Mouse (Mus musculus): ENCODE measurements at regions not wholly inside any gene's neighbourhood (a gene's known extent, or its start where the extent isn't known, plus 50 kb on each side); places are given as distances from the start of the nearest gene placed in this dataset.

DNA sequence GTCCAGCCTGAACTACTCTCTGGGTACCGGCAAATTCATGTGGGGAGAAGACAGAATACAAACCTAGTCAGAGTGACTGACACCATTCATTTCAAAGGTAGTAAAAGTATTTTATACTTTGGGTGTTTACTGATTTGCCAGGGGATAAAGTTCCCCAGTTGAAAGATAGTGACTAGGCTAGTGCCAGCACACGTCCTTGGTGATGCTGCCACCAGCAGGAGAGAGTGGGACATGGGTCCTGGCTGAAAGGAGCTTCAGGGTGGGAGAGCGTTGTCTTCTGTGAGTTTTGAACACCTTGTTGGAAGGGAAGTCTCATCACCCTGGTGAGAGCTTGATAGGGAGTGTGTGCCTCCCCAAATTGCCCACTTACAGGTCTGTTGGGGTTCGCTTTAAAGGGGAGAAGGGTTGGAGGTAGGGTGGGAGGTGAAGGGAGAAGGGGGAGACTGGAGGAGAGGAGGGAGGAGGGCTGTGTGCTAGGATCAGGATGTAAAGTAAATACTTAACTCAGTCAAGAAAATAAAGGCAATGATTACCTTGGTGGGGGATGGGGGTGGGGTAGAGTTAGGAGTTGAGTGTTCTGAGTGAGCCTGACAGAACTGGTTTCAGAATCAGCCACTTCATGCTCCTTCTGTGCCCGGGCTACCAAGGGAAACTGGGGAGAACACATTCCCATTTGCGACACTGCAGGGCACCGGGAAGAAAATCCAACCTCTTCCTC lies 273.9 kb downstream of the Dhx35 start:
- TF ChIP-seq POLR2A (IDR thresholded peaks at IDR 0.05; ENCODE audit: borderline replicate concordance, extremely low read depth, low read depth, low read length) (no peak; the same call in 1 of the 2 replicates), CTCF (IDR thresholded peaks at IDR 0.05; ENCODE audit: insufficient read depth, low read length) (no peak)
